Mouse (Mus musculus) gastrocnemius, postnatal 14 days (tissue): ENCODE results near the gene Terf2. TPM values are rescaled to one million over a fixed set of nuclear protein-coding genes. Genes with fewer than 3 reads are reported as not detected.
A peak's percentile ranks its signal among the peaks of the same experiment; 100 is the strongest.

Experiments used
- DNase-seq: peaks from one replicate; pipeline ENCODE4 v3.0.0; 2021; ENCODE audit warnings: mixed read lengths
- intact Hi-C: fragments of 180-260 bp; cut with DNase I; formaldehyde crosslinking; loops from one replicate; pipeline ENCODE4 v1.15.1; 2025; ENCODE audit warnings: low total_unique reads
- long read RNA-seq, 2 experiments: library from polyadenylated mRNA; stranded (forward); transcript quantifications; one replicate each; pipeline ENCODE4 v2.0.0; 2021
- total RNA-seq, 2 experiments: library from RNA; stranded (reverse); gene quantifications; 2 replicates each; pipeline ENCODE4 v1.2.3; 2021

The Terf2 gene
- total RNA-seq = 10 to 100 TPM; 10.1 to 15.9 TPM
- long read RNA-seq, experiment 1, partial matches to known transcripts = 2 of 4 reads
- long read RNA-seq, experiment 1, other reads (novel, unspliced or antisense) = 1 of 4 reads
- long read RNA-seq, experiment 2, partial matches to known transcripts = 4 of 10 reads
- long read RNA-seq, experiment 2, other reads (novel, unspliced or antisense) = 2 of 10 reads

GRCm38 (mm10) chr8:107096366-107097036 is at the start of gene Terf2:
TSS of gene Terf2 (minus strand) at chr8:107096547.
- intact Hi-C loops = no loop called here
- peak; percentile 95 for DNase-seq

DNA sequence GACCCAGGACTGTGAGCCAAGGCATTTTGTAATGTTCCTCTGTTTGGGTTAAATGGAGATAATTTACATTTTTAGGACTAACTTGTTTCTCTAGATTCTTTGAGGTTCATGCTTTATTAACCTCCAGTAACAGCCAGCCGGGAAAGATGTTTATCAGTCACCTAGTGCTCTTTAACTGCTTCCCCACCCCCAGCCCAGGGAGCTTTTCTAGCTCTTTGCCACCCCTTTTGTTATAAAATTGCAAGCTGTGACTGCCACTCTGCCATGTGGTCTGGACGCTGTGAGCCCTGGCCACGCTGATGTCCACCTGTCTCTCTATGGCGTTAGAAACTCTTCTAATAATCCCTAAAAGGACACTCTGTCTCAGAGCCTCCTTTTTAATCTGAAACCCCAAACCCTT is 47.2 kb upstream of the Terf2 start:
- intact Hi-C loops = no loop called here
- DNase-seq = no peak

GRCm38 (mm10) chr8:107142539-107142938 is 46.2 kb upstream of the Terf2 start:
- no peak for DNase-seq
- intact Hi-C loops = no loop called here

DNA sequence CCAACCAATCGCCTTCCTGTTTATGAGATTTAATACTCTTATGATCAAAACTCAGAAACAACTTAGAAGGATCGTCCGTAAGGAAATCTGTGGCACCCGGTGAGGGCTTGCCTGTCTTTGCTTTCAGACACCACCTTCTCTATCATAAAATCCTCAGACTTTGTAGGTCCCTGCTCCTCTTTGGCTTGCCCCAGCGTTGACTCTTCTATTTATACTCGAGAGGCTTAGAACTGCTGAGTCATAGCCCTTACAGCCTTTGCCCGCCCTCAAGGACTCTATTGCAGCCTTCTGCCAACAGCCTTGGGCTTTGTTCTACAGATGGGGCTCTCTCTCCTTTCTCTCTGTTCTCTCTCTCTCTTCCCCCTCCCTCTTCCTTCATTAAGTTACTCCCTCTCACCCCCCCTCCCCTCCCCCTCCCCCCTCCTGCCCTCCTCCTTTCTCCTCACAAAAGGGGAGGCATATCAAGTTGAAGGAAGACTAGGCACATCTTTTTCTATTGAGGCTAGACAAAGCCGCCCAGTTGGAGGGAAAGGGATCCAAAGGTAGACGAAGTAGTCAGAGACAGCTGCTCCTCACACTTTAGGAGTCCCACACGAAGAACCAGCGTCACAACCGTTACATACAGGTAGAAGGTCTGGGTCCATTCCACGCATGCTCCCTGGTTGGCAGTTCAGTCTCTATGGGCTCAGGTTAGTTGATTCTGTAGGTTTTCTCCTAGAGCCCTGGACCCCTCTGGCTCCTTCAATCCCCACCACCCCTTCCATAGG is 43.5 kb upstream of the Terf2 start:
- DNase-seq = peak; percentile 14
- intact Hi-C loops = no loop called here

- intact Hi-C loops = no loop called here
- DNase-seq = no peak
Observed at GRCm38 (mm10) chr8:107138338-107138737, 42.0 kb upstream of the Terf2 start.

- no peak for DNase-seq
- intact Hi-C loops = no loop called here
Observed at GRCm38 (mm10) chr8:107137591-107137990, 41.2 kb upstream of the Terf2 start.

DNA sequence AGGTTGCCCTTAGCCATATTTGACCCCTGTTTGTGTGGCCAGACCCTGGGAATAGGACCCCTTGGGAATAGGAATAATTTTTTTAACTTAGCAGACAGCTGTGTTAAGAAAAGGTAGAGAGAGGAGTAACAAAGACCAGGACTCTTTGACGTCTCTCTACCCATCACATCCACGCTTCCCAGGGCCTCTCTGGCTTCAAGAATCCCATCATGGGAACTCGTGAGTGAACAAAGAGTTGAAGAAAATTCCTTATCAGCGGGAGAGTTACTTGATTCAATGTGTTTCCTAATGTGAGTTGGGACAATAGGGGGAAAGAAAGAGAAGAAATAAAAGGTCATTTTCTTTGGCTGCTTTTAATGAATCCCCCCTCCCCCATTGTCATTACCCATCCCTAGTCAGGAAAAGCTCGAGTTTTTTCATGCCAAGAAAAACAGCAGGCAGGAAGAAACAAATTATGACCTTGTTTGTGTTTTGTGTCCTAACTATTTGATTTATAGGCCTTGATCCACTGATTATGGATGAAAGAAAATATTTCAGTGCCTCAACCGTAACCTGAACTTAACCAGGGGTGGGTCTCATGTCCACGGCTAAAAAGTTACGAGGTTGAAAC is 39.8 kb upstream of the Terf2 start:
- DNase-seq = no peak
- intact Hi-C loops = no loop called here

DNA sequence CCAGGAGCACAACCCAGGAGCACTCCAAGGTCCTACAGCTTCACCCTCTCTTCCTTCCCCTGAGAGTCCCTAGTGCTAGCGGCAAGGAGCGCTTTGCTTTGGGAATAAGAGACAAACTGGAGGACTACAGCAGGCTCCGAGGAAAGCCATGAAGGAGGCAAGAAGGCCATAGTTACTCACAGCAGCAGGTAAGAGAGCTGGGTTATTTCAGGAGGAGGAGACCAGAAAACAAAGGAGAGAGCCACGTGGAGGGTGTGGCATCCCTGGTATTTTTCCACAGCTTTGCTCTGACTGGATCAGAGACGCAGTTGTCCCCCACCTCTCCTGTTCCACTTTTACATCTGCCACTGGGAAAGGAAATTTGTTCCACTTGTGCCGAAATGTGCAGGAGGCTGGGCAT is 37.5 kb upstream of the Terf2 start:
- no peak for DNase-seq
- intact Hi-C loops = no loop called here

- intact Hi-C loops = no loop called here
- DNase-seq = no peak
Observed at GRCm38 (mm10) chr8:107132581-107133491, 36.5 kb upstream of the Terf2 start.

- DNase-seq = no peak
- intact Hi-C loops = no loop called here
Observed at GRCm38 (mm10) chr8:107130028-107130427, 33.7 kb upstream of the Terf2 start.

DNA sequence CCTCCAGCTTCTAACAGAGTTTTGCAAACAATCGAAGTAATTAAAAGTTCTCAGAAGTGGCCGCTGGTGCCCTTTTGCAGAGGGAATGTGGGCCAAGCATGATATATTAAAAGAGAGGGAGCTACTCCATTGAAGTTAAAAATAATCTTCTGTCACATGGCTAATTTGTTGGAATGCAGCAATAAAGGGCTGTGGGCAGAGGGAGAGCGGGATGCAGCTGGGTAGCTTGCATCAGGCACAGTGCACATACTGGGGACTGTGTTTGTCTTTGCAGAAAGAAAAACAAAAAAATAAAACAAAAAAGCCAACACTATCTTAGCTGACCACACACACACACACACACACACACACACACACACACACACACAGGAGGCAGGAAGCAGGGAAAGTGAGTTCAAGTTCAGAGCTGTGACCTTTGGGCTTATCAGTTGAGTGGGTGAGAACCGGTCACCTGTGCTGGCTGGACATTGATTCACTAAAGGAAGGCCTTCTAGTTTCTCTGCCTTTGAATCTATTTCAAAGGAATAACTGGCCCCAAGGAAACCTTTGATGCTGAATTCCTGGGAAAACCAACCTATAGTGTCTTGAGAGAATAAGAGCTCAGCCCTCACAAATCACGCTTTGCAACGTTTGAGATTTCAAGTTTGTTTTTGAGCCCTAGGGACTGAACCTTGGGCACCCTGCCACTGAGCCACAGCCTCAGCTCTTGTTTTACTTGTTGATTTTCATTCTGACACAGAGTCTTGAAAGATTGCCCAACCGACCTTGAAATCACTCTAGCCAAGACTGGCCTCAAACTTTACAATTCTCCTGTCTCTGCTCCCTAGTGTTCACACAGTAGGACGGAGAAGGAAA is 33.1 kb upstream of the Terf2 start:
- peak; percentile 26 for DNase-seq
- intact Hi-C loops = no loop called here

- DNase-seq = no peak
- intact Hi-C loops = no loop called here
Observed at GRCm38 (mm10) chr8:107124343-107124742, 28.0 kb upstream of the Terf2 start.

GRCm38 (mm10) chr8:107123063-107123614 is 26.8 kb upstream of the Terf2 start:
- DNase-seq = no peak
- intact Hi-C loops = no loop called here

DNA sequence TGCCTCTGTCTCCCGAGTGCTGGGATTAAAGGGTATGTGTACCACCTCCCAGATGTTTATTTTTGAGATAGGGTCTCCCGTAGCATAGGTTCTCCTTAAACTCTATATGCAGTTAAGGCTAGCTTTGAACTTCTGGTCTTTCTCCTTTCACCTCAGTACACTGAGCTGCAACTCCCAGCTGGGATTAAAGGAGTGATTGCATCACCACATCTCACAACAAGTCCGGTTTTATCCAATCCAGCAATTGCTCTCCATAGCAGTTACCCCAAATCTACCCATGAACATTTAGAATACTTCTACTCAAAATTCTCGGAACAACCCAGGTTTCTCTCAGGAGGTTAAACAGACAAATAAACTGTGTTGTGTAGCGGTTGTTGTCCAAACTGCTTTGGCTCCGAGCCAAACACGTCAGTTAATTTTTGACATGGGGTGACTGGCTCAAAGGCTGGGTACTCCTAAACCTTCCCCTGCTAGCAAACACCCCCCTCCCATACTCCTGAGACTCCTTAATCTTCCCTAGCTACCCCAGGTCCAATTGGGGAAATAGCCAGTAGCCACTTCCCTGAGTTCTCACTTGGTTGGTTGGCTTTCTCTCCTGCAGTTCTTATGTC is 25.4 kb upstream of the Terf2 start:
- no peak for DNase-seq
- intact Hi-C loops = no loop called here

DNA sequence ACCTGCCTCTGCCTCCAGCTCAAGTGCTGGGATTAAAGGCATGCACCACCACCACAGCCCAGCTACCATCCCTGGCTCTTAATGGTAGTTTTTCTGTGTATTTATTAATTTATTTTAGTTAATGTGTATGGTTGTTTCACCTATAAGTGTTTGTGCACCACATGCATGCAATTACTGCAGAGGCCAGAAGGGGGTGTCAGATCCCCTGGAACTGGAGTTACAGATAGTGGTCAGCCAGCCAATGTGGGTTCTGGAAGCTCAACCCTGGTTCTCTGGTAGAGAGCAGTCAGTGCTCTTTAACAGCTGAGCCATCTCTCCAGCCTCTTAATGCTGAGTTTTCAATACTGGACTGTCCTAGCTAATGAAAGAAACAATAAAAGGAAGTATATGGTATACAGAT is 24.5 kb upstream of the Terf2 start:
- no peak for DNase-seq
- intact Hi-C loops = no loop called here

DNA sequence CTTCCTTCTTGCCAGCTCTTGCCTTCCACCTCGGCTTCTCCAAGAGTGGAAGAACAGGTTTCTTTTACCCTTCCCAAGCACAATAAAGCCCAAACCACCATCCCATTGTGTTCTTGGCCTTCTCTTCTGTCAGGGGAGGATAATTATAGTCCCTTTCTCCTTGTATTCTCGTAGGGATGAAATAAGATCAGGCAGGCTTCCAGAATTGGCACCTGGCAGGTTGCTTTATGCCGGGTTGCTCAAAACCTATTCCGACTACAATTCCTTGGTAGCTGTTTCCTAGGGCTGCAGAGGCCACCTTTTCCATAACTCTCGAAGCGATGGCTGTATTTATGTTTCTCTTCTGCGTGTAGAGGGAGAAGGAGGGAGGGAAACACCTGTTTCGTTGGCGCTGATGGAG is 23.1 kb upstream of the Terf2 start:
- intact Hi-C loops = no loop called here
- DNase-seq = no peak

- no peak for DNase-seq
- intact Hi-C loops = no loop called here
Observed at GRCm38 (mm10) chr8:107118803-107119233, 22.5 kb upstream of the Terf2 start.

DNA sequence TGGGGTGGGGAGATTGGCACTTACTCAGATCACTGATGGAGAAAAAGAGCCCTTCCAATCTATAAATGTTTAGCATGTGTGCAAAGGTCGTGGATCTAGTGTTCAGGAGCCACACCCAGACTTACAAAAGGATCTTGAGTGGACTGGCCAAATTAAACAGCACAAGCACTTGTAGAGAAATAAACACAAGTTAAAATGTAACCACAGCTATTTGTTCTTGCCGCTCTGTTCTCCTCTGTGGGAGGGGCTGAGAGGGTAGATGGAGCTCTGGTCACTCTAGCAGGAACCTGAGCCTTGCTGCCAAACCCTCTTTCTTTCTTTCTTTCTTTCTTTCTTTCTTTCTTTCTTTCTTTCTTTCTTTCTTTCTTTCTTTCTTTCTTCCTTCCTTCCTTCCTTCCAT is 20.7 kb upstream of the Terf2 start:
- intact Hi-C loops = no loop called here
- DNase-seq = no peak
